Mouse (Mus musculus) hindbrain, postnatal 0 days (tissue): Measurements from ENCODE around the gene Ctrc. TPM values are rescaled to one million over a fixed set of nuclear protein-coding genes. Genes with fewer than 3 reads are reported as not detected.

Experiments
- ATAC-seq: fragments of 200-750 bp; cut with Nextera tagmentation; 2 replicates; pipeline ENCODE4 v1.8.0; 2017; ENCODE audit warnings: mild to moderate bottlenecking, moderate TSS enrichment, moderate library complexity
- DNase-seq: peaks from one replicate; pipeline ENCODE4 v3.0.0-alpha.2; 2015; ENCODE audit warnings: low spot score
- H3K27ac ChIP-seq: fragments of 300-500 bp; sonication (generic); 2 replicates; pipeline ENCODE4 v1.5.1; 2014; ENCODE audit warnings: mild to moderate bottlenecking
- H3K27me3 ChIP-seq: fragments of 300-500 bp; sonication (generic); 2 replicates; pipeline ENCODE4 v1.6.1; 2014; ENCODE audit warnings: low read length, mixed read lengths; ENCODE audit not compliant: insufficient read depth
- H3K36me3 ChIP-seq: fragments of 300-500 bp; sonication (generic); 2 replicates; pipeline ENCODE4 v1.6.1; 2014; ENCODE audit warnings: low read length, mixed read lengths; ENCODE audit not compliant: insufficient read depth
- H3K4me1 ChIP-seq: fragments of 300-500 bp; sonication (generic); 2 replicates; pipeline ENCODE4 v1.6.1; 2014; ENCODE audit warnings: antibody characterized with exemption, low read length, mixed read lengths; ENCODE audit not compliant: insufficient read depth
- H3K4me2 ChIP-seq: fragments of 300-500 bp; sonication (generic); 2 replicates; pipeline ENCODE4 v1.6.1; 2014; ENCODE audit warnings: low read depth, mild to moderate bottlenecking, low read length, moderate library complexity, mixed read lengths
- H3K4me3 ChIP-seq: fragments of 300-500 bp; sonication (generic); 2 replicates; pipeline ENCODE4 v1.5.1; 2014; ENCODE audit warnings: low read length
- H3K9ac ChIP-seq: fragments of 300-500 bp; sonication (generic); replicated peaks from 2 replicates; pipeline ENCODE4 v1.6.1; 2014; ENCODE audit warnings: mild to moderate bottlenecking, low read length, moderate library complexity, mixed read lengths
- H3K9me3 ChIP-seq: fragments of 300-500 bp; sonication (generic); 2 replicates; pipeline ENCODE4 v1.6.1; 2016; ENCODE audit warnings: low read length, mixed read lengths
- CTCF ChIP-seq: IDR thresholded peaks from 2 replicates; pipeline ENCODE4 v1.5.1; 2016; ENCODE audit warnings: antibody characterized with exemption, control low read depth, low read depth
- WGBS: fragments of 180-500 bp; shearing (Covaris S2); extraction: QIAGEN DNeasy Blood & Tissue Kit; methylation state at CpG from one replicate; pipeline ENCODE4 v1.1.7; 2014; 5-methylcytosine and 5-hydroxymethylcytosine counted together
- polyA plus RNA-seq: library from polyadenylated mRNA; unstranded; fragments of >200 nt; fragmentation: Nextera tagmentation; extraction: Ambion mirVana; gene quantifications from 2 replicates; pipeline ENCODE4 v1.2.1, GENCODE M21; 2015
- total RNA-seq: library from RNA; depleted of rRNA; stranded (reverse); fragments of >200 nt; gene quantifications from 2 replicates; pipeline ENCODE4 v1.2.3, GENCODE M21; 2014

Ctrc gene
- total and polyA plus RNA-seq, 2 experiments from 2014 or later: not detected

DNA sequence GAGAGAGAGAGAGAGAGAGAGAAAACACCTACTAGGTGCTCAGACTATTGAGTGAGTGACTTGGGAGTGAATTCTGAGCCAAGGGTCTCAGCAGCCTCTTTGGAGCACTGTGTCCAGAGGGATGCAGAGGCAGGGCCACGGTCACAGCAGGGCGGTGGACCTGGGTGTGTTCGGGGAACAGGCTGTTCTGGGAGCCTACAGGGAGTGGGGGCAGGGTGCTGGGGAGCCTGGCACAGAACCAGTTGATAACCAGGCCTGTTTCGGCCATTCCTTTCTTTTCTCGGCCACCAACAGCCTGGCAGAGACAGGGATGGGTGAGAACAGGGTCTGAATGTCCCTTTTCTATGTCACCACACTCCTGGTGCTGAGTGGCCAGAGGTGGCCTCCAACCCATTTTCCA lies 16.7 kb upstream of the Ctrc start:
- no peak for DNase-seq
- TF ChIP-seq CTCF: no peak
- H3K9me3 ChIP-seq: no peaks in the 10 kb centered on the region

DNA sequence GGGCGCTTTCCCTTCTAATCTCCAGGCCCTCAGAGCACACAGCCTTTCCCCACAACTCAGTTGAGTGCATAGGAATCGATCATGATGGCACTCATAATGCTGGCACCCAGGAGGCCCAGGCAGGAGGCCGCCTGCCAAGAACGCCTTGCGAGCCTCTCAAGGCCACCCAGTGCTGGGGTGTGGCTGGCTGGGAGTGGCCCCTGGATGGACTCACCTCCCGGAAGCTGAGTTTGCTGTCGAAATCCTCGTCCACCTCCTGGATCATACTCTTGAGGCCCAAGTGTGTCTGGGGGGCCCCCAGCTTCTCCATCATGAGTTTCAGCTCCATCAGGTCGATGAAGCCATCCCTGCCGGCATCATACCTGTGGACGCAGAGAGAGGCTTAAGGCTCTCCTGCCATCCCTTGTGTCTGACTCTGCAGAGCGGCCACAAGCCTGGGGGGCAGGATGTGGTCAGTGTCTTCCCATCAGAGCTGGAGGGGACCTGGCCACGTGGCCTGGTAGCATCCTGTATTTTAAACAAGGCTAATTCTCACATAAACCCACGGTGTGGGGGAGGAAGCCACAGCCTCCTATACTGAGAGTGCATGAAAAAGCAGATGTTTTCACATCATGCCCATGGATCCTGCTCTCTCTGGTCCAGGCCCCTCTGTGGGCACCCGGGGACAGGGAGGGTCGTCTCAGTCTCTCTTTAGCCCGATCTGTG lies 15.6 kb upstream of the Ctrc start:
- Histone ChIP-seq H3K9me3 (no peaks in the 10 kb centered on the region), H3K27me3 (no peaks in the 10 kb centered on the region), H3K4me3 (no peak overlapping the region), H3K4me1 (peaks cover 5% of the 10 kb centered on the region; the same call in 1 of the 2 replicates), H3K36me3 (peaks cover 13% of the 10 kb centered on the region; the same call in 1 of the 2 replicates), H3K9ac (no peak overlapping the region), H3K4me2 (no peak overlapping the region), H3K27ac (no peak overlapping the region)
- WGBS: 91% methylated on average over 17 of the region's 17 CpGs
- DNase-seq: no peak
- no peak for ATAC-seq
- no peak for TF ChIP-seq CTCF

More for the DNA sequence above, 16.7 kb upstream of the Ctrc start:
- no peak overlapping the region for H3K4me2 ChIP-seq
- 63% methylated on average over 5 of the region's 5 CpGs for WGBS
- H3K4me3 ChIP-seq: no peak overlapping the region
- no peaks in the 10 kb centered on the region for H3K27me3 ChIP-seq
- H3K27ac ChIP-seq: no peak overlapping the region
- H3K36me3 ChIP-seq: peaks cover 13% of the 10 kb centered on the region; the same call in 1 of the 2 replicates
- no peak overlapping the region for H3K9ac ChIP-seq
- peaks cover 15% of the 10 kb centered on the region for H3K4me1 ChIP-seq
- no peak for ATAC-seq

DNA sequence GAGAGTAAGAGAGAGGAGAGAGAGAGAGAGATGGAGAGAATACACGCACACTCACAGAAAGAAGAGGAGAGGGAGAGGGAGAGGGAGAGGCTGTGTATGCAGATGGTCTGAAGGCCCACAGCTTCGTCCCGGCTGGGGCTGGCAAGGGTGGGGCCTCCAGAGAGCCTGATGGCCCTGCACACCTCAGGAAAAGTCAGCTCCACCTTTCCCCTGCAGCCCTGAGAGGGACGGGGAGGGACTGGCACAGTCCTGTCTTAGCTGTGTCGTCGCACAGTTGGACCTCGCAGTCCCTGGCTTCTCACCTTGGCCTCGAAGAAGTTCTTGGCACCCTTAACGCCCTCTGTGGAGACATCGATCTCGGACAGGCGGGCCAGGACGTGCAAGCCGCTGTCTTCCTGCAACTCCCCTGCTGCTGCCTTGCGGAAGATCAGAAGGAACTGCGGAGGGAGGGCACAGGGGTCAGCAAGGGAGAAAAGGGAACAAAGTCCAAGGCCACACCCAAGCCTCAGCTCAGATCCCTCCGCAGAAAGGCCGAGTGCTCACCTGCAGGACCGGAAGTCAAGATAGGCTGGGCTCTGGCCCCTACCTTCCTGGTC lies 14.2 kb upstream of the Ctrc start:
- WGBS: 67% methylated on average over 19 of the region's 19 CpGs
- TF ChIP-seq CTCF: no peak
- DNase-seq (no peak), ATAC-seq (no peak)
- H3K9ac ChIP-seq: no peak overlapping the region
- no peak overlapping the region for H3K4me3 ChIP-seq
- no peak overlapping the region for H3K4me2 ChIP-seq
- H3K27me3 ChIP-seq: no peaks in the 10 kb centered on the region
- H3K27ac ChIP-seq: no peak overlapping the region
- H3K36me3 ChIP-seq: peaks cover 13% of the 10 kb centered on the region; the same call in 1 of the 2 replicates
- H3K9me3 ChIP-seq: no peaks in the 10 kb centered on the region
- H3K4me1 ChIP-seq: no peaks in the 10 kb centered on the region

DNA sequence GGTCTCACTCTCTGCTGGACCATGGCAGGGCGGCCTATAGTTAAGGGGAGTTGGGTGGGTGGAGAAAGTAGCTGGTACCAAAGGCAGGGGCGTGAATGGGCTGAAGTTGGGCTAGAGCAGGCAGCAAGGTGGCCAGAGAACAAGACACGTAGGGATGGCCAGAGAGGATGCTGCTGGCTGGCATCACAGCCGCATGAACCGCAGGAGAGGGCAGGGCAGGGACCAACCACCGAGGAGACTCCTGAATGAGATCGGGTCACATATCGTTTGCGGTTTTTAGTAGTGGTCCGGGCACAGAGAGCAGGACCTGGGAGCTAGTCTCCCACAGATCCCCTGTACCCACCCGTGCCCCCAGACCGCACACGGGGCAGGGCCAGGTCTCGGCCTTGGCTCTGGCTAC lies 13.2 kb upstream of the Ctrc start:
- no peaks in the 10 kb centered on the region for H3K4me1 ChIP-seq
- H3K9me3 ChIP-seq: no peaks in the 10 kb centered on the region
- ATAC-seq (no peak), DNase-seq (no peak)
- peaks cover 13% of the 10 kb centered on the region; the same call in 1 of the 2 replicates for H3K36me3 ChIP-seq
- H3K27me3 ChIP-seq: no peaks in the 10 kb centered on the region
- no peak overlapping the region for H3K4me2 ChIP-seq
- H3K4me3 ChIP-seq: no peak overlapping the region
- no peak overlapping the region for H3K27ac ChIP-seq
- H3K9ac ChIP-seq: no peak overlapping the region
- no peak for TF ChIP-seq CTCF
- WGBS: 93% methylated on average over 14 of the region's 14 CpGs

DNA sequence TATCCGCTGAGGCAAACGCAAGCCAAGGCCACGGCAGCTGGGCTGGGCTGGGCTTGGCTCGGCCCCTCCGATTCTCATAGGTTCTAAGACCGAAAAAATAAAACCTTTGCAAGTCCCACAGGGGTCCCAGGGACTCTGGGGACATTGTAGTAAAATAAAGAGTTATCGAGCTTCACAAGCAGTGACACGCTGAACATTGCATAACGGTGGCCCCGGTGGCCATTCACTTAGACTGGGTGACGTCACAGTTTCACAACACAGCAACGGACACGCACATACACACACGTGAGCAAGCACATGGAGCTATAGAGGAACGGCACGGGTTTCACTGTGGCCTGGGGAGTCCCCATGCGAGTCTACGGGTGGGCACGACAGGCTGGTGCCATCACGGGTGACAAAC lies 12.3 kb upstream of the Ctrc start:
- Histone ChIP-seq H3K9ac (no peak overlapping the region), H3K9me3 (no peaks in the 10 kb centered on the region), H3K27me3 (no peaks in the 10 kb centered on the region), H3K27ac (no peak overlapping the region), H3K36me3 (peaks cover 13% of the 10 kb centered on the region; the same call in 1 of the 2 replicates), H3K4me3 (no peak overlapping the region), H3K4me1 (no peaks in the 10 kb centered on the region), H3K4me2 (no peak overlapping the region)
- WGBS: 83% methylated on average over 20 of the region's 20 CpGs
- DNase-seq (no peak), ATAC-seq (no peak)
- TF ChIP-seq CTCF: no peak

DNA sequence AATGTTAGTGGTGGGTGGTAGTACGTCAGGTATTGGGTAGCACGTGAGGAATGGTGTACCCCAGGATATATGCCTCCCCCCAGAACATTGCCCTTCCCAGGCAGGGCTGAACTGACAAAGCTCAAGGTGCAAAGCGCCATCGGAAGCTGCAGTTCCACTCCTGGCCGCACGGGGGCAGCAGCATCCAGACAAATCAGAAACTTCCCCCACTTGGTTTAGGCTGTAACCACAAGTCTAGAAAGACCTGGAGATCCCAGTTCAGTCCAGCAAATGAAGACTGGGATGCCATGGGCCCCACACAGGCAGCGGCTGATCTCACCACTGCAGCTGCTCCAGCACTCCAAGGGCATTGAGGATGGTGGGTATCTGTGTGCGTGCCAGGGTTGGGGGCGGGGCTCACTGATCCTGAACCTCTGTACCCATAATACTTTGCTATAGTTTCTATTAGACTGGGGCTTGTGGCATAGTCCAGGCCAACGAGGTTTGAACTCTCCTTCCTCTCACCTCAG lies 11.3 kb upstream of the Ctrc start:
- Histone ChIP-seq H3K4me3 (no peak overlapping the region), H3K27me3 (no peaks in the 10 kb centered on the region), H3K9me3 (no peaks in the 10 kb centered on the region), H3K4me1 (no peaks in the 10 kb centered on the region), H3K27ac (no peak overlapping the region), H3K4me2 (no peak overlapping the region), H3K9ac (no peak overlapping the region), H3K36me3 (peaks cover 13% of the 10 kb centered on the region; the same call in 1 of the 2 replicates)
- 16% methylated on average over 10 of the region's 10 CpGs for WGBS
- peak; percentile 86 for DNase-seq
- peak; percentile 72 for ATAC-seq
- peak; percentile 98 for TF ChIP-seq CTCF

DNA sequence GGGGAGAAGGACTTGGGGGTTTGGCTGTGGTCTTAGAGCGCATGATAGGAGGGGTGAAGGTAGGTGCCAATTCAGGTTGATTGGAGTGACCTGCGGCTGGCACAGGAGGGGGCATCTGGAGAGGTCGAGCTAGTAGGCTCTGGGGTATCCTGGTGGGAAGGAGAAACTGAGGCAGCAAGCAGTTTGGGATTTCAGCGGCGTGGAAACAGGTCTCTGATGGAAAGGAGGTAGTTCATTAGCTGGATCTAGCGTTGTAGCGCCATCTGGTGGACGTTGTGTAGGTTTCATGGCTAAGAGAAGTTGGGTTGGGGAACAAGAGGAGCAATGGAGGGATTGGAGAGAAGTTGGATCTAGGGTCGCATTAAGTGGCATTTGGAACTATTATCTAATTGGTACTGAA lies 7.3 kb upstream of the Ctrc start:
- no peaks in the 10 kb centered on the region for H3K36me3 ChIP-seq
- TF ChIP-seq CTCF: peak; percentile 87
- H3K9me3 ChIP-seq: no peaks in the 10 kb centered on the region
- DNase-seq (peak; percentile 78), ATAC-seq (no peak)
- no peak overlapping the region for H3K4me3 ChIP-seq
- 70% methylated on average over 9 of the region's 9 CpGs for WGBS
- H3K27me3 ChIP-seq: no peaks in the 10 kb centered on the region
- H3K4me2 ChIP-seq: no peak overlapping the region
- no peak overlapping the region for H3K9ac ChIP-seq
- H3K27ac ChIP-seq: no peak overlapping the region
- no peaks in the 10 kb centered on the region for H3K4me1 ChIP-seq
